Mouse (Mus musculus) A20 (cell line): ENCODE results near the gene Fam210b.
"Not testable (repeated sequence)": the region's sequence is repeated elsewhere in the genome, so short reads cannot be mapped to it uniquely, and the experiment has no call there.

Source experiments
- DNase-seq: peaks from one replicate; pipeline ENCODE4 v3.0.0-alpha.2; 2011; ENCODE audit warnings: low read depth, low spot score

Gene Fam210b

DNA sequence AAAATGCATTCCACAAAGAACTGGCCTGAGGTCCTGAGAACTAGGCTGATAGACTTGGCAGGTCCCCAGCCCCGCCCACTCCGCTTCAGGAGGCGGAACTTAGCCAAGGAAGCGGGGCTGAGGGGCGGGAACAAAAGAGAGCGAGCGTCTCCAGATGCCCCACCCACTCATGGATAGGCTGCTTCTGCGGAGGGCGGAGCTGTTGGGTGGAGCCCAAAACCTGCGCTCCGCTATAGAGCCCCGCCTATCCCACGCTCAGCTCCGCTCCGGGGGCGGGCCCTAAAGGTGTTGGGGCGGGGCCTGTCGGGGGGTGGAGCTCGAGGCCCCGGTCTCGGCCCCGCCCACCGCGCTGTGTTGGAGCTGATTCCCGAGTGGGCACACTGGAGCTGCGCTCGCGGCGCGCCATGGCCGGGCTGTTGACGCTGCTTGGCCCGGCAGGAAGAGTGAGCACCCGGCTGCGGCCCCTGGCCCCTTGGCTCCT is at the start of gene Fam210b:
TSS of gene Fam210b (plus strand) at position 308 of the 481 bp plus-strand sequence.
- DNase-seq = peak; percentile 97

DNA sequence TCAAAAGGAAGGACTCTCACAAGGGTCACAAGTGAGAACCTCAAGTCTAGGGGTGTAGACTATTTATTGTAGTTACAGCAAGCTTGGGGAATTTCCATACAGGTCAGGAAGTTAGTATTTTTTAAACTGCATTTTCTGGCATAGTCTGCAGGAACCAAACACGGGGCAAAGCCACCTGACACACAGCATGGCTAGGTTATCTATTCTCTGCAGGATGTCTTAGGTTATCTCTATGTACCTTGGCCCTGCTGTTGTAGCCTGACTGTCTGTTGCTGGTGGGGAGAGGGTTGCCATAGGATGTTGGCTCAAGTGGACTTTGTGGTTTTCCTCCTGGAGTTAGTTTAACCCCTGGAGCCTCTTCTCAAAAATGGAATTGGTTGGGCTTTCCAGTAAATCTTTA is 47.3 kb upstream of the Fam210b start:
- DNase-seq = no peak

DNA sequence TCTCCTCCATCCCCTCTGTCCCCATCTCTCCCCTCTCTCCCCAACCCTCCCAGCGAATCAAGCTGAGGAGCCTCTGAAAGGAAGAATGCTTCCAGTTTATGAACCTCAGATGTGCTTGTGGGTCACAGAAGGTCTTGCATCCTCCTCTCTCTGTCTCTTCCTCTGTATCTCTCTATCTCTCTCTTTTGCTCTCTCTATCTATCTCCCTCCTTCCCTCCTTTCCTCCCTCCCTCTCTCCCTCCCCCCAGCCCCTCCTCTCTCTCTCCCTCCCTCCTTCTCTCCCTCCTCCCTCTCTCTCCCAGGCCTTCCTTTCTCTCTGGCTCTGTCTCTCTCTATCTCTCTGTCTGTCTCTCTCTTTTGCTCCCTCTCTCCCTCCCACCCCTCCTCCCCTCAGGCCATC is 46.8 kb upstream of the Fam210b start:
- DNase-seq = no peak

DNA sequence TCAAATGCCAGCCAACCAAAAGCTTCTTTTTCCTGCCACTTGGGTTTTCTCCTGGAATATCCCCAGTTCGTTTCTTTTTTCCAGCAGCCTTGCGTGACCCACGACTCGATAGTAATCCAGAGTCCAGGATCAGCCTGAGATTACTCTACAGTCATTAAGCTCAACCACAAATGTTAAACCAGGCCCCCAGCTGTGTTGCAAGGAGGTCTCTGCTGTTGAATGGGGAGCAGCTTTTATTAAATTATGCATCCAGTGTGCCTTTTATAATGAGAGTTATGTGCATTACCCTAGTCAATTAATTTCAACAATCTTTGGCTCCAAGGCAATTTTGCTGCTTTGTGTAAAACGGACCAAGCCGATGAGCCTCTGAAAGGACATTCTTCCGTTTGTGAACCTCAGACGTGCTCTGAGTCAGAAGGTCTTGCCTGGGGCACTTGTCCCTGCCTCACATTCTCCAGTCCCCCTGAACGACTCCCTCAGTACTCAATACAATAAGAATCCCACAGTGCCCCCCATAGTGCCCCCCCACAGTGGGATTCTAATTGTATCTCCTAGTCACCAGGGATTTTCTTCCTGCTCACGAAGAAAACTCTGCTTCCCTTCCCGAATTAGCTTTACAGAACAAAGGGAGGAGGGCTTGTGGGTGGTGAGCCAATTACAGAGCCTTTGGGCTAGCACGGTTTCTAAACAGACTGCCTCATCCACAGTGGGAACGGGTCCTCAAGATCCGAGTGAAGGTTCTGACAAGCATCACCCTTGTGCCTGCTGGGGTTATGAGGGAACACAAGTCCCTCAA is 46.0 kb upstream of the Fam210b start:
- DNase-seq = no peak

DNA sequence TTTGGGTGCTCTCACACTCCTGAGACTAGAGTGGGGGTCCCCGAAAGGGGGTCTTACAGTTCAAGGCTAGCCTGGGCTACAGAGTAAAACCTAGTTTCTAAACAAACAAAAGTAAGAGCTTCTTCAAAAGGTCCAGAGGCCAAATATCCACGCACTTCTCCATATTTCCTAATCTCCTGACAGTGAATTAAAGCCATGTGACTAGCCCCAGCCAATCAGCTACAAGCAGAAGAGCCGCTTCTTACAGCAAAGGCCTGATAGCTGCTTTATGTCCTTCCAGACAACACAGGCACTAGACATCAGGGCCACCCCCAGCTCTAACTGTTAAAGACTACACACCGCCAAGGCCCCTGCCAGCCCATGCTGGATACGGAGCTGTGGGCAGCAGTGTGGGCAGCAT is 43.0 kb upstream of the Fam210b start:
- DNase-seq = no peak

DNA sequence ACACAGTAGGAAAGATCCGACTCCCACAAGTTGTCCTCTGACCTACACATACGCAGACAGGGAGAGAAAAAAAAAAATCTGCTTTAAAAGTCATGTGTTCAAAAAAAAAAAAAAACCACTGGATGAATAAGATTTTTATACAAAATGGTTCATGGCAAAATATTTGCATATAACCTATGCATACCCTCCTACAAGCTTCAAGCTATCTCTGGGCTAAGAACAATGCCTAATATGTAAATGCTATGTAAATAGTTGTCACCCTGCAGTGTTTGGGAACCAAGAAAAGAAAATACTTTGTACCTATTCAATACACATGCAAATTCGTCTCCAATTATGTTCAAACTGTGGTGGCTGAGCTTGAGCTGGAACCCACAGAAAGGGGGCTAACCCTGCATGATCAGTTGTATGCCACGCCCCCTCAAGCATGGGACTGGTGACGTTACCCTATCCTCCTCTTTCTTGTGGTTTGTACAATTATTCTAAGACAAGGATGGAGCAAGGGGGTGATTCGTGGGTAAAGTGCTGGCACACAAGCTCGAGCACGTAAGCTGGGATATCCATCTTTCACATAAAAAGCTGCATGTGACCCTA is 41.2 kb upstream of the Fam210b start:
- DNase-seq = no peak

DNA sequence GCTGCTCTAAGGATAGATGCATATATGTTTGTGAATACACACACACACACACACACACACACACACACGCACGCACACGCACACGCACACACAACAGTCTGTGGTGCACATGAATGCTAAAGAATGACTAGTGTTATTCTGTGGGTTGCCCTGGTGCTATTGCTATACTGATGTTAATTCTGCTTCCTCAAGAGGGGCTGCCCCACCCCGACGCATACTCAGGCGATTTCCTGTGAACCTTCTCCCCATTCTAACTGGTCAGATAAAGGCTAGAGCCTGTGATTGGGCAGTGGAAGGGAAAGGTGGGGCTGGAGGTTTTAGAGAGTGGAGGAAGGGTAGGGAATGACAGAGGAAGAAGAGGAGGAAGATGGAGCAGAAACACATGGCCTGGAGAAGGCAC is 39.8 kb upstream of the Fam210b start:
- not testable (repeated sequence) for DNase-seq

DNA sequence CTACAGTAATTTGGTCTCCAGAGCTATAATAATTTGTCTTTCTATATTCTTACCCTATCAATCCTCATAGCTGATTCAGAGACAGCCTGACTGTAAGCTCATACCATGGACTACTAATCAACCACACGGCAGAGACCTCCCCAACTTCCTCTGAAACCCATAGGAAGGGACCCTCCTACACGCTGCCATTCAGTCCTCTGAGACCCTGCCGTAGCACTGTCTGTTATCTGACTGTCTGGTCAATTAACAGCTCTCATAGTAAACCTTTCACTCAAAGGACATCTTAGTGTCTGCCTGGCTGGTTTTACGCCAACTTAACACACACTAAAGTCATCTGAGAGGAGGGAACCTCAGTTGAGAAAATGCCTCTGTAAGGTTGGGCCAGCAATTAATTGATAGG is 38.8 kb upstream of the Fam210b start:
- DNase-seq = no peak

DNA sequence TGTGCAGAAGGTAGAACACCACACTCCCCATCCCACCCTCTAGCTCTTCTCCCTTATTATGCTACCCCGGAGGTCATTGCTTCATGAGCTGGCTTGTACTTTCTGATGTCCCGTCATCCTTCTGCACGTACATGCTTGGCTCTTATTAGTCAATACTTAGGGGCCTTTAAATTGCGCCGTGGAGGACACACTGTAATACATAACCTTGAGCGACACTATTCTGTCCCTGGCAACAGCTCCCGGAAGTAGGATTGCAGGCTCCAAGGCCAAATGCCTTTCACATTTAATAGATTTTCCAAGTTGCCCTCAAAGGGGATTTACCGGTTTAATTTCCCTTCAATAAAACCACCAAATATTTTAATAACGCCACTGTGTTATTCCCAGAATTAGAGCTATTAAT is 33.6 kb upstream of the Fam210b start:
- DNase-seq = no peak

DNA sequence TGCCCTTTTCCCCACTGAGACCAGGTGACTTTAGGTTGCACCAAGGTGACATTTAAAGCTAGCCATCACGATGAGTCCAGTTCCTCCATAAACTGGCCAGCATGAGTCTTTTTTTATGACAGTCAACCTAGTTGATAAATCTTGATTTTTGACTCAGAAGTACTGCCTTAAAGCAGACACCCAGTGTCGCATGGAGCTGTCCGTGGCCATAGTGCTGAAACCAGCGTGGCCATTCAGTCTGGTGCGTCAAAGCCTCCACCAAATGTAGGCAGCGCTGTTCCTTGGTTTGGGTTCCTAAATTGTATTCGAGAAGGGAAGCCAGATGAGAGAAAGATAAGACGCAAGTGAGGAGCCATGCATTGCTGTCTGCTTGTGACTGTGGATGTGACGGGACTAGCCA is 24.5 kb upstream of the Fam210b start:
- DNase-seq = peak; percentile 6

DNA sequence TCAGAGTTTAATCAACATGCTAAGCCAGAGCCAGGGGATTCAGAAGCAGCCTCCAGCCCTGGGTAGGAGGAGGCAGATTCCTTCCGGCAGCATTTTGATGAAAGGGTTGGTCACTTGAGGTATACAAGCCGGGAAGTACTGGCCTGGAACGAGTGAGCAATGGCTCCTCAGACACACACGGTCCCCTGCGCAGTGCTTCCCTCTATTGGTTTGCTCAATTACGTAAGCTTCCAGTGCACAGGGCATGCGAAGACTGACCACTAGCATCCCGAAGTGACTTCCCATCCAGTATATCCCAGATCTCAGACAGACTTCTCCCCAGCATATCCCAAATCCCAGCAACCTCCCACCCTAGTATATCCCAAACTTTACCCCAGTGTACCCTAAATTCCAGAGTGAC is 17.1 kb upstream of the Fam210b start:
- DNase-seq = no peak

DNA sequence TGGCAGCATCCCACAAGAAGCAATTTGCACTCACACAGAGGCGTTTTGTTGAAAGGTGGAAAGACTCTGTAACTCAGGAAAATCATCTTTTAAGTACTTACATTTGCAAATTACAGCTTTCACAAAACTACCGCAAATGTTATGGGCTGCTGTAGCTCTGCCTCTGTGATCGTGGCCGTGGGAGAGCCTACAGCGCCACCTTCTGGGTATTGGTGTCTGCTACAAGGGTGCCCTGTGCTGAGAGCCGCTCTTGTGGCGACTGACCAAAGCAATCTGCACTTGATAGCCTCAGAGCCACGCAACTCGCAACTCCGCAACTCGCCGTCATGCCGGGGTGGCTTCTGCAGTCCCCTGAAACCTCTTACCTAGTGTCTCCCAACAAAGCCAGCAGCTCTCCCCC is 16.2 kb upstream of the Fam210b start:
- peak; percentile 50 for DNase-seq

DNA sequence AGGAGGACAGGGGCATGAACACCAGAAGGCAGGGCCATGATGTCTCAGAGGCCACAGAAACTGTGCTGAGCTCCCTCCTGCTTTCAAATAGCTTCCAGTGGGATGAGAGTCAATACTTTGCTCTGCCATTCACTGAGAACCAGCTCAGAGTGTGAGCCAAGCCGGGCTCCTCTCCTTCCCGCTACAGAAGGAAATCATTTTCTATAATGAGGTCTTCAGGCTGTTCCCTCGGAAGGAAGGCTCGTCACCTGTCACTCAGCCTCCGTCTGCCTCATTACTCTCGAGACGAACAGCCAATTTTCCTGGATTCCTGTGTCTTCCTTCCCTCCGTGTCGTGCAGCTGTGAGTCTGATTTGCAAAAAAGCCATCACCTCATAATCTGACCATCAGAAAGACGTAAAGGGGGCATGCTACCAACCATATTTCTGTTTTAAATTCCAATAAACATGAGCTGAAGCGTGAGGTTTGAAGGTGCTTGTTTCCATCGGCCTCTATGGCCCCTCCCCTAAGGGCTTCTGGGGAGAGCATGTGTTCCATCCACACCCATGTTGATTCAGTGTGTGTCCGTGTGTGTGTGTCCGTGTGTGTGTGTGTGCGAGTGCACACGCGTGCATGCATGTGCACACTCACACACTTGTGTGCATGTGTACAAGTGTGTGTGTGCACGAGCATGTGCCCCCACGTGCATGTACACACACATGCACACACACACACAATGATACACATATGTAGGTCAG is 7.0 kb upstream of the Fam210b start:
- no peak for DNase-seq

DNA sequence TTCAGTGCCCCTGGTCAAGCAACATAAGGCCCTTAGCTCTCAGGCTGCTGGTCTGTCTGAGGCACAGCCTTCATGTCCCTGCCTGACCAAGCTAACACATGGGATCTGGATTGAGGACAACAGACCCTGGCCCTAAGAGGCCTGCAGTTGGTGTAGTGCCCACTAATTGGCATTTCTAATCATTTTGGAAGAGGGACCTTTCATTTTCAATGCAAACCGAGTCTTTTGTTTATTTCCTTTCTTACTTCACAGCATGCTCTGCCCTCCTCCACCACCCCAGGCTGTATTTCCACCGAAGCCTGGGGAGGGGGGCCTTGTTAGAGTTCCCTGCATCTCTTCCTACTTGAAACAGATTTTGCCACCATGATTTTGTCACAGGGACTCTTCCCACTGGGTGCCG is 4.4 kb upstream of the Fam210b start:
- DNase-seq = no peak

DNA sequence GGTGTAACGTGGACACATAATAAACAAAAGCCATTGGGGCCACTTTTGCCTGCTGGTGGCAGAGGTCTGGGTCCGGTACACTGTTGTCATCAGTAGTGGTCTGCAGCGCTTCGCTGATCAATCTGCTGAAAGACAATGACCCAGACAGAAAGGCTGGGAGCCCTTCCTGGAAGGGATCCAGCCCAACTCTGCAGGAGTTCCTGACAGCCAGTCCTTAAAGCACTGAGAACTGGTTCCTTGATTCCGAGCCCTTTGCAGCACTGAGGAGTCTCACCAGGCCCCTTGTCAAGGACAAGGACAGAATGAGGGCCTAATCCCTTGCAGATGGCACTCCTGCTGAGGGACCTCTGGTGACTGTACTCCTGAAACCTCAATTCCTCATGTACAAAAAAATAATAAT is 3.8 kb upstream of the Fam210b start:
- no peak for DNase-seq

DNA sequence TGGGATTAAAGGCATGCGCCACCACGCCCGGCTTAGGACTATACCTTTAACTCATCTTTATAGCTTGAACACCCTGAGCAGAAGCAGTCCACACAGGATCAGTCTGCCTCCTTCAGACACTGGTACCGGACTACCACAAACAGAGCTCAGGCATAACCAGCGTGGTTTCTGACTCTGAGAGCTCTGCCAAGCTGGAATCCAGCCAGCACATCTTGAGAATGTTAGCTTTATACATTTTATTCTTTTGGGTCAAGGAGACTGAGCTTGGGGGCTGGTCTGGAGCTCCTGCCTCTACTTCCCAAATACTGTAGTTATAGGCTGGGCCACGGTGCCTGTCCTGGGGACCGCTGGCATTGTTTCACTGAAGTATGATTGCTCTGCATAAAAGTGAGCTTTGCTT is 1.6 kb upstream of the Fam210b start:
- no peak for DNase-seq

DNA sequence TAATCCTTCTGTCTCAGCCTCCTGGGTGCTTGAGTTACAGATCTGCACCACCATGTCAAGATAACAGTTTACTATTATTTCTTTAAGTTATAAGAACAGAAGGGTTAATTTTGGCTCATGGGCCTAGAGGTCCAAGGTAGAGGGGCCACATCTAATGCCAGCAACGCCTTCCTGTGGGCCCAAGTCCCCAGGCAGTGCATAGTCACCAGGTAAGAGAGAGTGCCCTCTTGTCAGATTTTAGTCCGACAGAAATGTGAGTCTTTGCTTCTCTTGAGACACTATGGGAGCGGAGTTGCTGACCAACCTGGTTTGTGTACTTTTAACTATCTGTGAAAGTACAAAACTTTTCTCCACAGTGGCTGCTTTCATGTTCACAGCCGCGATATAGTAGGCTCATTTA is 696 bp upstream of the Fam210b start:
- DNase-seq = no peak

DNA sequence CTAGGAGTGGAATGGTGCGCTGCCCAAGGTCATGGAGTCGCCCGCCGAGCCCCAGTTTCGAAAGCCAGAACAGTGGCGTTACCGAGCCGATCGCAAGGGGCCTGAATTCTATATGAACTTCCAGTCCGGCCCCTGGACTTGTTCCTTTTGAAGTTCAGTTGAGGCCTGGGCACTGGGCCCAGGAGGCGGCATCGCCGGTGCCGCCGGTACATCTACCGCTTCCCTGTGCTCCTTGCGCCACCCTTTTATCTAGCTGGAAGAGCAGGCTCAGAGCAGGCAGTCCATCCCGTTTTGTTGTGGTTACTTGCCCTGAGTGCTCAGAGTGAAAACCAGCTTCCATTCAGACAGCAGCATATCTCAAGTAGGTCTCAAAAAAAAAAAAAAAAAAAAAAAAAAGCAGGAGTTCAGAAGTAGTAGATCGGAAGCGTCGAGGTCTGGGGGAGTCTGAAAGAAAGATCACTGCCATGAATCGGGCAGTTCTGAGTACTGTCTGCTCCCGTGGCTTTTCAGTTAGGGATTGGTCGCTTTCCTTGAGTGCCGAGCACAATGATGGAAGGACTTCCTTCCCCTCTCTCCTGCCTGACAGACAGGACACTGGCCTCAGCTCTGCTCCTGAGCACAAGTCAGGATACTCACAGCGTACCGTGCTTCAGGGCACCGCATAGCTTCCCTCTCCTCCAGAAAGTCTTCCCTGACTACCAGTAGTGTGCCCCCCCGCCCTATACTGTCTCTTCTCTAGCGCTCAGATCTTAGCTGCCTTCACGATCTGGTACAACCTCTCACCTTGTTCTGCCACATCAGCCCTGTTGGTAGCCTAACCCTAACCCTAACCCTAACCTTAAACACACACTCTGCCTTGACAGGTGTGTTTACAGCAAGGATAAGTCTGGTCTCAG is 917 bp downstream of the Fam210b start:
- no peak for DNase-seq

DNA sequence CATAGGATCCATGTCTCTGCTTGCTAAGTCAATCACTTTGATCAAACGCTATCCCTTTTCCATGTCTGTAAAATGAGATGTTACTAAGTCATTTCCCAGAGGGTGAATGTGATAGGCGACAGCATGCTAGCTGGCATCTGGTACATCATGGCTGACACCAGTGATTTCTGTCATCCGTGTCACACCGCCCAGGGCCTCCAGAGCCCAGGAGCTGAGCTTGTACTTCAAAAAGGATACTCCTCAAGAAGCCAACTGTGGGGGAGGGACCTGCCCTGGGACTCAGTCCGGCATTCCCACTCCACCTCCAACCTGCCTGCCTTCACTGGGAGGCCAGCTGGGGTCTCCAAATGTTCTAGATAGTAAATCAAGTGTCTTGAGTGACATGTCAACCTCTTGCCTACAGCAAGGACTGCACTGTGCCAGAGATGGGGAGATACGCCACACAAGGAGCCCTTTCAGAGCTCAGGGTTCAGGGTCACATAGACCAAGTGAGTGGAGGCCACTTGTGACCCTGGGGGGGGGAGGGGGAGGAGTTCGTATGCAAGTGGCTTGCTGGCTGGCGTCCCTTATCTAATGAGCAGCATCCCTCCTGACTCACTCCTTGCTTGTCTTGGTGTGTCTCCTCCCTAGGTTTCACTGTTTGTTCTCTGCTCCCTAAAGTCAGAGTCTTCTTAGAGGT is 1.7 kb downstream of the Fam210b start:
- no peak for DNase-seq

DNA sequence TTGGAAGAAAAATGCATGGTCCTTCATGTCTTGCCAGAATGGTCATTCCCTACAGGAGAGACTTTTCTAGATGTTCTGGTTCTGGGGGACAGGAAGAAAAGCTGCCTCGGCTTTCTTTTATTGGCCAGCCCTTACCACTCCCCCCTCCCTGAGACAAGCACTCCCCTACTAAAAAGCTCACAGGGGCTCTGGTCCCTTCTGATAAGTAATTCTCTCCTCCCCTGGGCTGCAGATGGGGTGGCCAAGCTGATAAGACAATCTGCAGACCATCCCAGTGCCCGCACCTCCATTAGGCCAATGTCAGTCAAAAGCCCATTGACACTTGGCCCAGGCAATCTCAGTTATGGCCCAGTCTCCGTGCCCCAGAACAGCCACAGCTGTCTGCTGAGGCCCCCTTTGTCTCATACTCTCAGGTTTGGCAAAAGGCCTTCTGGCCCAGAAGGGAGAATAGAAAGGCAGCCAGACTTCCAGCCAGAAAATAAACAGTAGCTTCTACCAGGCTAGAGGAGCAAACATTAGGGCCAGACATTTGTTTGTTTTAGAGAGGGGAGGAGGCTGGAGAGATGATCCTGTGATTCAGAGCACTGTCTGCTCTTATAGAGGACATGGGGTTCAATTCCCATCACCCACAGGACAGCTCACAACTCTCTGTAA is 3.1 kb downstream of the Fam210b start:
- no peak for DNase-seq

DNA sequence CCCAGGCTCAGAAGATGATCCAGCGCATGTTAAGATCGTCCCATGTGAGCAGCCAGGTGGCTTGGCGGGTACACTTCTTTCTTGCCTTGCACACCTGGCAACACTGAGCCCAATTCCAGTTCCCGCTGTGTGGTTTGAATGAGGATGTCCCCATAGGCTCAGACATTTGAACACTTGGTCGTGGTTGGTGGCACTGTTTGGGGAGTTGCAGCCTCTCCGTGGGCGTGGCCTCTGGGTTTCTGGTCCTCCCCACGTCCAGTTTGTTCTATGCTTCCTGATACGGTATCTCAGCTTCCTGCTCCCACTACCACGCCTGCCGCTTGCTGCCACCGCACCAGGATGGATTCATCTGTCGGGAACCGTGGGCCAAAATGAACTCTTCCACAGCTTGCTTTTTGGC is 4.4 kb downstream of the Fam210b start:
- no peak for DNase-seq
